Mouse (Mus musculus) induced T-regulatory cell, adult 2 months (primary cell): ENCODE measurements around the gene Itpr1.

Experiments
- DNase-seq: peaks from one replicate; pipeline ENCODE4 v3.0.0-alpha.2; 2012; ENCODE audit warnings: low read depth

Itpr1 gene

DNA sequence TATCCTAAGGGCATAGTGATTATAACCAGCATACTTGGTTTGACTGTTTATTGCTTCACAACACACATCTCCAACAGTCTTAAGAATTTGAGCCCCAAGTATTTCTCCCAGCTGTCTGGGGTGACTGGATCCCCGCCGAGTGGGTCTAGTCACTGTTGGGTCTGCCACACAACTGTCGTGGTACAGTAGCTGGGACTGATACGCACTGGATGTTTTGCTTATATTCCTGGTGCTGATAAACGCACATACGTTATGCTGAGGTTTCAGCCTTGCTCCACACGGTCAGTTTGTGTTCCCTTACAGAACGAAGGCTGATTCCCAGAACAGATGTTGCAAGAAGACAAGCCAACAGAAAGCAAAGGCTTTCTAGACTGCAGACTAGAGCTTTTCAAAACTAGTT is 180.2 kb downstream of the Itpr1 start:
- DNase-seq: no peak

DNA sequence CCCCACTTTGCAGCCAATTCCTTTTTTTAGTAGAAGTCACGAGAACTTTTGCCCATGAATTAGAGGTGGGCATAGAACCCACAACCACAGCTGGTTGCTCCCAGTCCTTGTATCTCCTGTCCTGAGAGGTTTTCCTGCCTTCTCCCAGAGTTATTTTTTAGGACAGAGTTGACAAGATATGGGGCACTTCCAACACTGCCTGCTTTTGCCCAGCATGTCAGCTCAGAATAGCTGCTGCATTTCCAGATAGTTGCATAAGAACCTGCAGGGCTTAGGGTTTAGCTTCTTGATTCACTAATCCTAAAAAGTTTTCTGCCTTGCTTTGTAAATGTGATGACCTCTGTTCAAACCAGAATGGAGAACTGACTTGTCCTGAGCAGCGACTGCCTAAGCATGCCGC is 185.1 kb downstream of the Itpr1 start:
- DNase-seq: no peak

- DNase-seq: peak; percentile 40
Observed at GRCm38 (mm10) chr6:108401412-108401955, 188.6 kb downstream of the Itpr1 start.

- DNase-seq: no peak
Observed at GRCm38 (mm10) chr6:108404736-108405135, 191.8 kb downstream of the Itpr1 start.

DNA sequence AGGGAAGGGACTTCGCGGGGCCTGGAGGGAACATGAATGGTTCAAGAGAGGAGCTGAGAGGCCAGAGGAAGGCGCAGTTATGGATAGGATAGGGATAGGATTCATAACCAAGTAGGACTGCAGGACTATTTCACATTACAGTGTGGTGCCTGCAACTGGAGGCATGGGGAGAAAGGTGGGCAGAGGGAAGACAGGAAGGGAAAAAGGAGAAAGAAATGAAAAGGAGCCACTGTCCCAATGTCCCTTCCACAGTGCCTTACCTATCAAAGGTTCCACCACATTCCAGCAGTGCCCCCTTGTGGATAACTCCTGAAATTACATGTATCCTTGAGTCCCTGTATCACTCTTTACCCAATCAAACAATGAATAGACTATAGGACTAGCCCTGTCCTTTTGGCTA is 195.2 kb downstream of the Itpr1 start:
- peak; percentile 87 for DNase-seq

- DNase-seq: no peak
Observed at GRCm38 (mm10) chr6:108408726-108409125, 195.8 kb downstream of the Itpr1 start.

- DNase-seq: no peak
Observed at GRCm38 (mm10) chr6:108410771-108411170, 197.9 kb downstream of the Itpr1 start.

DNA sequence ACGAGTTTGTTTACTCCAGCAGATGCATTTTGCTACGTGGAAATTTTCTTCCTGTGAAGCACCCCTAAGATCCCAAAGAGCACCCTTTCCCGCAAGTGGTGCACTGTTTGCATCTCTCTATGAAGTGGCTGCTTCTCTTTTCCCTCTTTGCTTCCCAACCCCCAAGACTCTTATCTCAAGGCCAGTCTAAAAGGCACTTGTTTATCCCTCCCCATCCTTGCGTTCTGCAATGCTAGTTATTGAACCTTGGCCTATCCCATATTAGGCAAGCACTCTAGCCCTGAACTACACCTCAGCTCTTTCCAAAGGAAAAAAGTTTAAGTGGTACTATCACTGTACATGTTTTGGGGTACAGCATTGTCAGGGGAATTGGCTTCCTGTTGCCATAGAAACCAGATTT is 198.3 kb downstream of the Itpr1 start:
- DNase-seq: no peak

GRCm38 (mm10) chr6:108413006-108413405 is 200.1 kb downstream of the Itpr1 start:
- DNase-seq: no peak

GRCm38 (mm10) chr6:108413593-108413992 is 200.7 kb downstream of the Itpr1 start:
- DNase-seq: no peak

- no peak for DNase-seq
Observed at GRCm38 (mm10) chr6:108415847-108416246, 203.0 kb downstream of the Itpr1 start.

DNA sequence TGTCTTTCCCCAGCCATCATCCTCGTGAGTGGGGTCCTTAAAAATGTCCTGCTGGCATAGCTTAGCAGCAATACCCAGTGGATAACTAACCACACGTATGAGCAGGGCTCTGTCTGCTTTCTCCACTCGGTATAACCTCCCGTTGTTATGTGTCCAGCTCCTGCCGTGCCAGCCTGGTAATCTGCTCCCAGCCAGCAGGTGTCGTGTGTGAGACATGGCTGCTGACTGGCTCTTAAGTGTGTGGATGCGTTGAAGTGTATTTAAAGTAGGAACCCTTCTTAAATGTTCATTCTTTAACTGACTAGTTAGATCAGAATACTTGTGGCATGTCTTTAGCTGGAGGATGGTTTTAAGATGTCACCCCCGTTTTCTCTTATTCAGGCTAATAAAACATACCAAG is 204.6 kb downstream of the Itpr1 start:
- peak; percentile 72 for DNase-seq

- DNase-seq: no peak
Observed at GRCm38 (mm10) chr6:108418218-108418617, 205.3 kb downstream of the Itpr1 start.

DNA sequence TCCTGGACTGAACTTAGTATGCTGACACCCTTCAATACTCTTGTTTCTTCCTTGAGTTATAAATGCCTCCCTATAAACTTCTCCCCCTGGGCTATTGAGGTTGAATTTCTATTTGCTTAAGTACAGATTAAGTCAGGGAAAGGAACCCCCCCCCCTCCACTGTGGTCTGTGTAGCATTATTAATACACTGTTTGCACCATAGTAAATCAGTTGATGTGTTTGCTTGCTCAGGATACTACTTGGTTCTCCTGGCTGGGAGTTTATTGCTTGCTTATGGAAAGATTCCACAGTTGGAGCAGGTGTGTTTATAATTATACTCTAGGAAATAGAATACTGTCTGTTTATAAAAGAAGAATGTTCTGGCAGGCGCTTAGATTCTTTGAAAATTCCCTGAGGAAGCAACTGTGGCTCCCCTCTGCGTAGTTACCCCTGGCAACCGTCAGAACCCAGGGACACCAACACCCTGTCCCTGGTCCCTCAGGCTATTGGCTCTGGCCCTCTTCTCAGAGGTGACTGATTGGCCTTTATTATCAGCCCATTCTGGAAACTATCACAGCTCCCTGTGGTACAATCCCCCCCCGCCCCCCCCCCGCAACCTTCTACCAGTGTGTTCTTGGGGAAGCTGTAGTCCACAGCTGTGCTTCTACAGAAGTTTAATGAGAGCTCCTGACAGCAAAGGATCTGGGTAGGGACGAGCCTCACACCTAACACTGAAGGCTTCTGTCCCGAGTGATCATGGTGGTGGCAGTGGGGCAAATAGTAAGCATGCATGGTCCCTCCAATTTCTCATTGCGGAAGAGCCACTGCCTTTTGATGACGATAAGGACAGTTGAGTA is 212.1 kb downstream of the Itpr1 start:
- no peak for DNase-seq

- DNase-seq: peak; percentile 69
Observed at GRCm38 (mm10) chr6:108426789-108427188, 213.9 kb downstream of the Itpr1 start.

DNA sequence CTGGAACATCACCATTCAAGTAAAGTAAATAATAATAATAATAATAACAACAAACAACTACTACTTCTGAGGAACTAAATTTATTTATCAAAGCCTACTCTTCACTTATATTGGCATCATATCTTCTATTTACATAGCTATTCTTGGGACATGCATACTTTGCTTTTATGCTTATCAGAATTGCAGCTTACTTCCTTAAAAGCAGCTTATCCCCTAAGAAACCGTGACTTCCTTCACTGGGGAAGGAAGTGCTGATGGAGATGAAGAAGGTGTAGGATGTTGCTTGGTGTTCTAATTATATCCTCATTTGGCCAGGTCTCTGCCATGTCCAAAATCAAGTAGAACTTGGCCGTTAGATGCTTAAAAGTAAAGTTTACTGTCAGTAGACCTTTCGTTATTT is 215.5 kb downstream of the Itpr1 start:
- no peak for DNase-seq

GRCm38 (mm10) chr6:108429950-108430349 is 217.1 kb downstream of the Itpr1 start:
- DNase-seq: no peak

DNA sequence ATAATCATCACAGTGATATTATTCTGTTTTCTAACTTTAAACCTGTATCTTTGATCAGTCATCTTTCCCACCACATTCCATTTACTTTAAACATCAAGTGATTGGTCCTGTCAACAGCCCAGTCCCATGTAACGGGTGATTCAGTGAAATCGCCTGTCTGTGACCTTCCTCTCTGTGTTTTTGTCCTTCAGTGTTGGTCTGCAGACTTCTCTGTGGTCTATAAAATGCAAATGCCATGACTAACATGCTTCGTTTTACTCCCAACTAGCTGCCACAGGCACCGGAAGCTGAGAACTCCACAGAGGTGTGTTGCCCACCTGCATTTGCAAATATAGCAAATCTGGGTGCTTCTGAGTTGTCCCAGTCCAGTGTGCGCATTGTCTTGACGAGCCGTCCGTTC is 218.3 kb downstream of the Itpr1 start:
- DNase-seq: no peak

- no peak for DNase-seq
Observed at GRCm38 (mm10) chr6:108432836-108433235, 219.9 kb downstream of the Itpr1 start.

- DNase-seq: no peak
Observed at GRCm38 (mm10) chr6:108434816-108435215, 221.9 kb downstream of the Itpr1 start.

DNA sequence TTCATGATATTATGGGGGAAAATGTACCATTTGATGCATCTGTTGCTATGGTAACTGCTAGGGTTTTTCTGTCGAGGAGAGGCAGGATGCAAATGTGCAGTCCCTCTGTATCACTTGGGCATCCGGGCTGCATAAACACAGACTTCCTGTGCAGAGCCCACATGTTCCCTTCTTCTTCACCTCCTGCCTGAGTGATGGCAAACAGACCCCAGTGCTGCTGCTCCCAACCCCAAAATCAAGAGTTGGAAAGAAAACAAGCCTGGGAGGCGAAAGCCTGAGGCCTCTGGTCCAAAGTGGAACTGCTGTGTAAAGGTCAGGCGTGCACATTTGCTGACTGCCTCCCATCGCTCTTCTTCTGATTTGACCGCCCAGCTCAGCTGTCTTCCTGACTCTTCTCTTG is 222.6 kb downstream of the Itpr1 start:
- peak; percentile 61 for DNase-seq

DNA sequence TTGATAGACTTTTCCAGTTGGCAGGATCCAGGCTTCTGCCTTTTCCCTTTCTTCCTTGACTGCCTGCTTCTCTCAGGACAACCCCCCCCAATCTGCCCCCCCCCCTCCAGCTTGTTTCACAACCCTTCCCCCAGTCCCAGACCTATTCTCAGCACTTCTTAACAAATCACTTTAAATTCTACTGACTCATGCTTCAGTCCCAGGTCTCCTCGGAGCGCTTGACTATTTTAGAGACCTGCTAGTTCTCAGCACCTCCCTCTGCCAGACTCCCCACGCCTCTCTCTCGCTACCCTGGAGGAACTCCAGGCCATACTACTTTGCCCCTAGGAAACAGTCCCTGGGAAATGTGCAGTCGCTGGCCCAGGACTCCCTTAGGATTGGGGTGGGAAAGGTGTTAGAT is 223.7 kb downstream of the Itpr1 start:
- no peak for DNase-seq

GRCm38 (mm10) chr6:108441290-108441689 is 228.4 kb downstream of the Itpr1 start:
- DNase-seq: peak; percentile 61

DNA sequence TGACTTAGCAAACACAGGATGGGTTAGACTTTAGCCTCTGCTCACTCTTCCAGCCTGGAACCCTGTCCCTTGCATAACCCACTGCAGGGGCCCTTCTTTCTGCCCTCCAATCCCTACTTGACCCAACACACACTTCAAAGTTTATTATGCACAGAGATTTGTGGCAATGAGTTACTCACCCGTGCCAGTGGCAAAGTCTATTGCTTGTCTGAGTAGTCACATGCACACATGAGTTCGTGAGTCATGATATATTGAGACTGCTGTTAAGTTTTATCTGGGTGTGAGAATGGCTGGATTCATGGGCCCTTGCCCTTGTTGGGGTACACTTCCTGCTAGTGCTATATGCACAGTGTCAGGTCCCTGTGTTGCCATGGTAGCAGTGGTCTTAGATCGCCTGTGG is 229.4 kb downstream of the Itpr1 start:
- no peak for DNase-seq
